Mouse (Mus musculus): ENCODE data around the gene Hoxb5.

Gene Hoxb5

DNA sequence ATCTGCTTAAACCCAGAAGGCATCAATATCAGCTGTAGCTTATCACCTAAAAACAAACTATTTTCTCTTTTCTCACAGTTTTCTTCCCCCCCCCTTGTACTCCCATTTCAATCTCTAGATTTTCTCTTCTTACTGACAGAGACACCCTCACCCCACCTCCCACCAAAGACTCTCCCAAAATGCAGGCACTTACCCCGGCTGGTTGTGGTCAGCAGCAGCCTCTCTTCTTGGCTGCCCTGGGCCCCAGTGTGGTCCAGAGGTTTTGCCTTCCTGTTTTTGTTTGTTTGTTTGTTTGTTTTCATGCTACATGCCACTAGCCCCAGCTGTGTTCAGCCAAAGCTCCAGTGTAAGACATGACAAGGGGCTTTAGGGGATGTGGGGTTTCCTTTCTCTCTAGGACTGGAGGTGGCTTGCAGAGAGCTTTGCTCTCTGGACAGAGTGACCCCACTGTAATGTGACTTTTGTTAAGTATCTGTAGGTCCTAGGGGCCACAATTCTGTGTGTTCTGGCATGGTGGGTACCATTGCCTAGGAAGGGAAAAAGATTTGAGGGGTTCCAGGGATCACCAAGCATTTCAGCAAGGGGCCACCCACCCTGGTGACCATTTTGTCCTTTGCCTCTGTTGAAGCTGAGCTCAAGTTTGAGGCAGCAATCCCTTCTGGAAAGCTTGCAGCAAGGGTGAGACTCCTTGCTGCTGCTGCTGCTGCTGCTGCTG is 34.9 kb upstream of the Hoxb5 start:
- H3K36me3 ChIP-seq (ENCODE audit: insufficient read depth, low read length) = peaks cover 7% of the 10 kb centered on the region
- H3K27me3 ChIP-seq (ENCODE audit: insufficient read depth, low read length) = peaks cover 97% of the 10 kb centered on the region
- H3K4me3 ChIP-seq (replicated peaks; ENCODE audit: low read length) = no peak overlapping the region
- H3K9me3 ChIP-seq (ENCODE audit: low read length) = peaks cover 7% of the 10 kb centered on the region; the same call in 1 of the 2 replicates
- H3K4me1 ChIP-seq (replicated peaks; ENCODE audit: low read depth, low read length) = peaks cover 37% of the 10 kb centered on the region
- no peak for TF ChIP-seq NANOG (IDR thresholded peaks at IDR 0.05; ENCODE audit: borderline replicate concordance, low read length)
- TF ChIP-seq POU5F1 (IDR thresholded peaks at IDR 0.05; ENCODE audit: borderline replicate concordance, low read length) = no peak
- no peak for TF ChIP-seq CTCF (conservative IDR thresholded peaks at IDR 0.05; ENCODE audit: low read length)

DNA sequence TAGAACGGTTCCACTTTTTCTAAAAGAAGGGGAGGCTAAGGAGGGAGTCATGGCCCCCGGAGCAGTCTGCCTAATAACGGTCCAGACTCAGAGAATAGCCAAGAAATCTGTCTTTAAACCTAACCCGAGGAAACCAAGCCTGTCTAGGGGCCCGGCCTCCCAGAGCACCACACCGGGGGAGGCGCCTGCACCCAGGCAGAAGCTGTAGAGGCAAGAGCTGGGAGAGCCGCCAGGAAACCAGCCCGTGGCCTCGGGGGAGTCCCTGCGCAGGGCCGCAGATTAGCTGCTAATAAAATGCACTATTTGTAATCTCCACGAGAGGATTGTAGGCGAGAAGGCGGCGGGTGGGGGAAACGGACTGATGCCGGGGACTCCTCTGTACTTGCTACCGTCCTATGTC is 33.3 kb upstream of the Hoxb5 start:
- H3K4me1 ChIP-seq (replicated peaks; ENCODE audit: low read depth, low read length) = peaks cover 25% of the 10 kb centered on the region
- TF ChIP-seq CTCF (conservative IDR thresholded peaks at IDR 0.05; ENCODE audit: low read length) (no peak), NANOG (IDR thresholded peaks at IDR 0.05; ENCODE audit: borderline replicate concordance, low read length) (no peak), POU5F1 (IDR thresholded peaks at IDR 0.05; ENCODE audit: borderline replicate concordance, low read length) (no peak)
- H3K36me3 ChIP-seq (ENCODE audit: insufficient read depth, low read length) = peaks cover 3% of the 10 kb centered on the region; the same call in 1 of the 2 replicates
- H3K27me3 ChIP-seq (ENCODE audit: insufficient read depth, low read length) = peaks cover 97% of the 10 kb centered on the region
- peaks cover 3% of the 10 kb centered on the region; the same call in 1 of the 2 replicates for H3K9me3 ChIP-seq (ENCODE audit: low read length)
- H3K4me3 ChIP-seq (replicated peaks; ENCODE audit: low read length) = 0 out of 2 replicates have a peak overlapping the region, but pooled peaks have one; percentile 20

DNA sequence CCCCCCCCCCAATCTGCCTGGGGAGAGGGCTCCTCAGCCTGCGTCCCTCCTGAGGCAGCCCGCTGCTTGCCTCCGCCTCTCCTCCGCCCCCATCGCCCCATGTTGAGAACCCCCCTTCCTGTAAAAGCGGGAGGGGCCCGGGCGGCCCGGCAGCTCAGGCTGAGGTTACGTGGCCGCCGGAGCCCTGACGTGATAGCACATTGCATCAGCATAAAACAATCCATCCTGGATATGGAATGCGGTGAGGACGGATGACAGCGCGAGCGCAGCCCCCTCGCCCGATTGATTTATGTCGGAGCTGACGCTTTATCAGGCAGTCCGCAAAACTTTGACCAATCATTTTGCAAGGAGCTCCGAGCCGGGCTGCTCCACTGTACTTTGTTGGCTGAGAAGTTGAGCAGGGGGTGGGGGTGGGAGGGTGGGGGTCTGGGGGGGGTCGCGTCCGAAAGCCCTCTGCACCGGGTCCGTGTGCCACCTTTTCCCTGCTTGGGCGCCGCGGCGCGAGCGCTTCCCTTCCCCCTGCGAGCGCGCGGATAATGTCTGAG is 32.1 kb upstream of the Hoxb5 start, which contains the start of gene Hoxb9:
TSS of gene Hoxb9 (plus strand) at position 462 of the 545 bp plus-strand sequence.
- no peaks in the 10 kb centered on the region for H3K9me3 ChIP-seq (ENCODE audit: low read length)
- peaks cover 97% of the 10 kb centered on the region for H3K27me3 ChIP-seq (ENCODE audit: insufficient read depth, low read length)
- H3K4me1 ChIP-seq (replicated peaks; ENCODE audit: low read depth, low read length) = peaks cover 25% of the 10 kb centered on the region
- H3K36me3 ChIP-seq (ENCODE audit: insufficient read depth, low read length) = no peaks in the 10 kb centered on the region
- TF ChIP-seq CTCF (conservative IDR thresholded peaks at IDR 0.05; ENCODE audit: low read length) (no peak), POU5F1 (IDR thresholded peaks at IDR 0.05; ENCODE audit: borderline replicate concordance, low read length) (no peak), NANOG (IDR thresholded peaks at IDR 0.05; ENCODE audit: borderline replicate concordance, low read length) (no peak)
- H3K4me3 ChIP-seq (replicated peaks; ENCODE audit: low read length) = peak within 1 kb of the TSS; percentile 71

DNA sequence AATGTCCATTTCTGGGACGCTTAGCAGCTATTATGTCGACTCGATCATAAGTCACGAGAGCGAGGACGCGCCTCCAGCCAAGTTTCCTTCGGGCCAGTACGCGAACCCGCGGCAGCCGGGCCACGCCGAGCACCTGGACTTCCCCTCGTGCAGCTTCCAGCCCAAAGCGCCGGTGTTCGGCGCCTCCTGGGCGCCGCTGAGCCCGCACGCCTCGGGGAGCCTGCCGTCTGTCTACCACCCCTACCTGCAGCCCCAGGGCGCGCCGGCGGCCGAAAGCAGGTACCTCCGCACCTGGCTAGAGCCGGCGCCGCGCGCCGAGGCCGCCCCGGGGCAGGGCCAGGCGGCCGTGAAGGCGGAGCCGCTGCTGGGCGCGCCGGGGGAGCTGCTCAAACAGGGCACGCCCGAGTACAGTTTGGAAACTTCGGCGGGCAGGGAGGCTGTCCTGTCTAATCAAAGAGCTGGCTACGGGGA is 31.6 kb upstream of the Hoxb5 start:
- Histone ChIP-seq H3K9me3 (ENCODE audit: low read length) (no peaks in the 10 kb centered on the region), H3K36me3 (ENCODE audit: insufficient read depth, low read length) (no peaks in the 10 kb centered on the region), H3K27me3 (ENCODE audit: insufficient read depth, low read length) (peaks cover 97% of the 10 kb centered on the region), H3K4me3 (replicated peaks; ENCODE audit: low read length) (peak overlapping the region; percentile 71), H3K4me1 (replicated peaks; ENCODE audit: low read depth, low read length) (peaks cover 26% of the 10 kb centered on the region)
- TF ChIP-seq NANOG (IDR thresholded peaks at IDR 0.05; ENCODE audit: borderline replicate concordance, low read length) (no peak), POU5F1 (IDR thresholded peaks at IDR 0.05; ENCODE audit: borderline replicate concordance, low read length) (no peak), CTCF (conservative IDR thresholded peaks at IDR 0.05; ENCODE audit: low read length) (no peak)

DNA sequence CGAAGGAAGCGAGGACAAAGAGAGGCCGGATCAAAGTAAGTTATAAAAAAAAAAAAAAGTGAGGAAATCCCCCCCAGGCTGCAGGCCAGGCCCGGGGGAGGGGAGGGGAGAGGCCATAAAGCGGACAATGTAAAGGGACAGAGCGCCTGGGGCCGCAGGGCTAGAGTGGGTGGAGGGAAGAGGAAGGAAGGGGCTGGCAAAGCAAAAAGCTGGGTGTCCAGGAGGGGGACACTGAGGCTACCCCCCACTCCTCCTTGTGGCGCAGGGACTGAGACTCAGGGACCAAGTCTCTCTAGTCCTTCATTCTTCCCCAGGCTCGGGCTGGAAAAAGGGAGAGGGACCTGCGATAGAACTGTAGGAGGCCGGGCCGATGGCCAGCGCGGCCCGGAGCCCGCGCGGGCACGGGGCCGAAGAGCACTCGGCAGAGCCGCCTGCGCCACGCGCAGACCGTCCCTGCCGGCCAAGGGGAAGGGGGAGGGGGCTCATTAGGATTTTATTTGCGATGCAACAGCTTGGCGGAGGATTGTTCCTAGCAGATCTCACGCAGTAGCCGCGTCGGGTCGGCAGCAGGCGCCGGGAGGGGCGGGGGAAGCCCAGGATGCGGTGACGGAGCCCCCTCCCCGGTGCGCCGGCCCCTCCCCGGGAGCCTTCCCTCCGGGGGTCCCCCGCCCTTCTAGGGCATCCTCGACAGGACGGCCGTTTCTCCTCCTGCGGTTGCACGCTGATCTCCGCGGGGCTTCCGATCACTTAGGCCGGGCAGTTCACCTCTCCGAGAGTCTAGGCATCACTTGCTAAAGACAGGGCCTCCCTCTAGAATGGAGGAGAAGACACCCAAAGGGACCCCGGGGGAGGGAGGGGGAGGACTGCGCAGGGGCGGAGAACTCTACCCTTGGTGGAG is 30.9 kb upstream of the Hoxb5 start:
- peak overlapping the region; percentile 71 for H3K4me3 ChIP-seq (replicated peaks; ENCODE audit: low read length)
- H3K36me3 ChIP-seq (ENCODE audit: insufficient read depth, low read length) = no peaks in the 10 kb centered on the region
- TF ChIP-seq NANOG (IDR thresholded peaks at IDR 0.05; ENCODE audit: borderline replicate concordance, low read length) (no peak), POU5F1 (IDR thresholded peaks at IDR 0.05; ENCODE audit: borderline replicate concordance, low read length) (no peak), CTCF (conservative IDR thresholded peaks at IDR 0.05; ENCODE audit: low read length) (no peak)
- H3K4me1 ChIP-seq (replicated peaks; ENCODE audit: low read depth, low read length) = peaks cover 32% of the 10 kb centered on the region
- H3K27me3 ChIP-seq (ENCODE audit: insufficient read depth, low read length) = peaks cover 97% of the 10 kb centered on the region
- H3K9me3 ChIP-seq (ENCODE audit: low read length) = no peaks in the 10 kb centered on the region

DNA sequence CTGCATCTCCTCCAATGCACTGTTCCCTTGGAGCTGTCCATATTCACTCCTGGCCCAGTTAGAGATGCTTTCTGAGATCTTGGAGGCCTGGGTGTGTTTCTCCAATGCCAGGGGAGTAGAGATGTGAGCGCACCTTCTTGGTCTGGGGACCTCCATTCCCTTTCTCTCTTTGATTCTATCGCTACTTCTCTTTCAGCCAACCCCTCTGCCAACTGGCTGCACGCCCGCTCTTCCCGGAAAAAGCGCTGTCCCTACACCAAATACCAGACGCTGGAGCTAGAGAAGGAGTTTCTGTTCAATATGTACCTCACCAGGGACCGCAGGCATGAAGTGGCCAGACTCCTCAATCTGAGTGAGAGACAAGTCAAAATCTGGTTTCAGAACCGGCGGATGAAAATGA is 28.7 kb upstream of the Hoxb5 start:
- TF ChIP-seq POU5F1 (IDR thresholded peaks at IDR 0.05; ENCODE audit: borderline replicate concordance, low read length) (no peak), CTCF (conservative IDR thresholded peaks at IDR 0.05; ENCODE audit: low read length) (no peak), NANOG (IDR thresholded peaks at IDR 0.05; ENCODE audit: borderline replicate concordance, low read length) (no peak)
- H3K9me3 ChIP-seq (ENCODE audit: low read length) = no peaks in the 10 kb centered on the region
- peaks cover 98% of the 10 kb centered on the region for H3K27me3 ChIP-seq (ENCODE audit: insufficient read depth, low read length)
- H3K4me1 ChIP-seq (replicated peaks; ENCODE audit: low read depth, low read length) = peaks cover 42% of the 10 kb centered on the region
- H3K4me3 ChIP-seq (replicated peaks; ENCODE audit: low read length) = no peak overlapping the region
- H3K36me3 ChIP-seq (ENCODE audit: insufficient read depth, low read length) = no peaks in the 10 kb centered on the region

DNA sequence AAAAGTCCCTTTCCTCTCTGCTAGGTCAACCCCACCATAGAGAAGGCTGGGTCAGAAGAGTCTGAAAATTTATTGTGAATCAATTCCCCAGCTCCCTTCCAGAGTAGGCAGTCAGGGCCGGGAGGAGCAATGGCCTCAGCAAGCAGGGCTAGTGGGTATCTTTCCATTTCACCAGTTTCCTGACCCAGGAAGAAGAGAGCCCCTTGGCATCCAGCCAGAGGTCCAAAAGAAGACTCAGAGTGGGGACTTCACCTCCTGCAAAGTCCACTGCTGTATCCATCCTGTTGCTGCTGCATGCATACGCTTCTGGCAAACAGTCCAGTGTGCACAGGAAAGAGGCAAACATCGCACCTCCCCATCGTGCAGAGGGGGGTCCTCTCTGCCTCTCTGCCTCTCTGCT is 27.2 kb upstream of the Hoxb5 start:
- H3K4me1 ChIP-seq (replicated peaks; ENCODE audit: low read depth, low read length) = peaks cover 35% of the 10 kb centered on the region
- no peak overlapping the region for H3K4me3 ChIP-seq (replicated peaks; ENCODE audit: low read length)
- no peaks in the 10 kb centered on the region for H3K36me3 ChIP-seq (ENCODE audit: insufficient read depth, low read length)
- TF ChIP-seq POU5F1 (IDR thresholded peaks at IDR 0.05; ENCODE audit: borderline replicate concordance, low read length) (no peak), CTCF (conservative IDR thresholded peaks at IDR 0.05; ENCODE audit: low read length) (no peak), NANOG (IDR thresholded peaks at IDR 0.05; ENCODE audit: borderline replicate concordance, low read length) (no peak)
- no peaks in the 10 kb centered on the region for H3K9me3 ChIP-seq (ENCODE audit: low read length)
- peaks cover 98% of the 10 kb centered on the region for H3K27me3 ChIP-seq (ENCODE audit: insufficient read depth, low read length)
